Mouse (Mus musculus): ENCODE data around the gene Slc37a1.
A peak's percentile ranks its signal among the peaks of the same experiment; 100 is the strongest.
"Not testable (repeated sequence)": the region's sequence is repeated elsewhere in the genome, so short reads cannot be mapped to it uniquely, and the experiment has no call there.

Slc37a1 gene

DNA sequence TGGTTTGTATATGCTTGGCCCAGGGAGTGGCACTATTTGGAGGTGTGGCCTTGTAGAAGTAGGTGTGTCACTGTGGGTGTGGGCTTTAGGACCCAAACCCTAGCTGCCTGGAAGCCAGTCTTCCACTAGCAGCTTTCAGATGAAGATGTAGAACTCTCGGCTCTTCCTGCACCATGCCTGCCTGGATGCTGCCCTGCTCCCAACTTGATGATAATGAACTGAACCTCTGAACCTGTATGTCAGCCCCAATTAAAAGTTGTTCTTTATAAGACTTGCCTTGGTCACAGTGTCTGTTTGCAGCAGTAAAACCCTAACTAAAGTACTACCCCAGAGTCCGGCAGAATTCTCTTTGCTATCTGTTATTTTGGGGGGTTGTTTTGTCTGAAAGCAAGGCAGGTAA is 16.8 kb upstream of the Slc37a1 start:
- no peak for DNase-seq

DNA sequence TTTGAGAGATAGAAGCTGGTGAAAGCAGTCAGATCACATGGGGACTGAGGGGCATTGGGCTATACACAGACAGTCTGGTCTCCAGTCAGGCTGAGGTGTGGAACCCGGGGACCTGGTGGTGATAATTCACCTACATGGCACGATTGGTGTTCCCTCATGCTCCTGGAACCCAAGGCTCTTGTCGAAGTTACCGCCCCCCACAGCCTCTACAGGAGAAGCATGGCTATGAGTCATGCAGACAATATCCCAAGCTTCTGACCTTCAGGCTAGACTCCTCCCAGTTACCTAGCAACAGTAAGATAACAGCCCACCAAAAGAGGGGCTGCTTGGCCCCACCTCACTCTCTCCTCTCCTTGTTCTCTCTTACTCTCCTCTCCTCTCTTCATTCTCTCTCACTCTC is 16.3 kb upstream of the Slc37a1 start:
- no peak for DNase-seq

DNA sequence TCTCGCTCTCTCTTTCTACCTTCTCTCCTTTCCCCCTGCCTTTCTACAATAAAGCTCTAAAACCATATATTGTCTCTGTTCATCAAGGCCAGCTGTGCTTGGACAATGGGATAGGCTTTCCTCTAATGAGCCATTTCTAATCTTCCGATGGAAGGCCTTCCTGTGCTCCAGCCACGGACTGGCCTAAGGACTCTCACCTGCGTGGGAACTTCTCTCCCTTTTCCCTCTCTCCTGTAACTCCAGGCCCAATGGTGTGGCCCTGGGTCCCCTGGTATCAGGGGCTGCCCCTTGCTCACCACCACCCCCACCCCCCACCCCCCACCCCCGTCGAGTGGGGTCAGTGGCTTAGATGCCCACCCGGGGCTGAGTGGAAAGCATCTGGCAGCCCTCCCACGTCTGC is 15.9 kb upstream of the Slc37a1 start:
- DNase-seq, result not testable (repeated sequence)

DNA sequence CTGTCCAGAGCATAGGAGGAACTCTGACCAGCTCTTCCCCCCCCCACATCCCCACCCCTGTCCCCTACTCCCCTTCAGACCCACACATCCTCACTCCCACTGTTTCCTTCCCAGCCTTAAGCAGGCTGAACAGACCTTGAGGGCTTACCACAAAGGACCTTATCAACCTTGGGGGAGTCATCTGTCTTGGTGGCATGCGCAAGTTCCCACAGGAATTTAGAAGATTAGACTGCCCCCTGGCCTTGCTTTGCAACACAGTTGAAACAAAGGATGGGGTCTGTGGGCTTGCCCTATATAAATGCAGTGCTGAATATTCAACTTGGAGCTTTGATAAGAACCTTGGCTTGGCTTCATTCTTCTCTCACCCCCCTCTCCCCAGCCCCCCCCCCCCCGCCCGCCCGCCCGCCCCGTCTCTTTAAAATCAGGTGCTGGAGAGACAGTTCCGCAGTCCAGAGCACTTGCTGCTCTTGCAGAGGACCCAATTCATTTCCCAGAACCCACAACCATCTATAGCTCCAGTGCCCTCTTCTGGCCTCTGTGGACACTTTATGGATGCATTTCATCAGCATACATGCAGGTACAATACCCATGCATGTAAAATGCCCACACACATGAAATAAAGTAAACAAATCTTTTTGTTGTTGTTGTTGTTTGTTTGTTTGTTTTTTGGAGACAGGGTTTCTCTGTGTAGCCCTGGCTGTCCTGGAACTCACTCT is 15.3 kb upstream of the Slc37a1 start:
- no peak for DNase-seq

DNA sequence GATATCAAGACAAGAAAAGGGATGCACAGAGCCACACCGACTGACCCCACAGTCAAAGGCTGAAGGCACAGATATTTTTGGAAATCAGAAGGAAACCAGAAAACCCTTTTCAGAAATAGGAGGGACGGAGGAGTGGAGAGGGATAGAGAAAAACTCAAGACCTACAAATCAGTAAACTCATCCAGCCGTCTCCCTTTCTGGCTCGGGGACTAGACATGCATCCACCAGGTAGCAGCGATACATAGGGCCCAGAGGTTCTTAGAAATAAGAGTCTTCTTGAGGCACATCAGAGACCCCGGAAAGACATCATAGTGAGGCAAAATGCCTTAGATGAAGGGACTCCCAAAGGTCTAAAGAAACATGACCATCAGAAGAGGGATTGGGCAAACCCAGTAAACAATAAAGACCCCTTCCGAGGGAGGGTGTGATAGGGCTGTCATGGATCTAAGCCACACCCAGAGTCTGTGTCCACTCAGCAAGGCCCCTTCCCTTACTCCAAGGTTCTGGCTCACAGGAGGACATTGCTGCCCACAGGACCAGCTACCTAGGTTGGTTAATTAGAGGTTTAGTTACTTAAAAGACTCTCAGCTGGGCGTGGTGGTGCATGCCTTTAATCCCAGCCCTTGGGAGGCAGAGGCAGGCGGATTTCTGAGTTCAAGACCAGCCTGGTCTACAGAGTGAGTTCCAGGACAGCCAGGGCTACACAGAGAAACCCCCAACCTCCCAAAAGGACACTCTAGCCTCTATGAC is 14.0 kb upstream of the Slc37a1 start:
- no peak for DNase-seq

DNA sequence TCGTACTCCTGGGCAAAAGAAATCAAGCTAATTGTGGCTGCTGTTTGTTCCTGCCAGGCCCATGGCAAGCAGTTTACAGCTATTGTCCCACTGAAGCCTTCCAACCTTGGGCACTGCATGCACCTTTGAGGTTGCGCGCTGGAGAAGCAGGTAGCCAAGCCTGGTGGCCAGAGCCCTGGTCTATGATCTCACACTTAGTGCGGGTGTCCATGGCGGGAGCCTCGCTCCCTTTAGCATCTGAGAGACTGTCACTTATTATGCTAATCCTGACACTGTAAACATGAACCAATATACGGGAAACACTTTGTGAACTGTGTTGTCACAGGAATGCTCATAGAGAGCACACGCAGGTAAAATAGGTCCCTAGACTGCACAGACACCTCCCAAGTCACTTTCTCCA is 13.0 kb upstream of the Slc37a1 start:
- DNase-seq, result no peak

DNA sequence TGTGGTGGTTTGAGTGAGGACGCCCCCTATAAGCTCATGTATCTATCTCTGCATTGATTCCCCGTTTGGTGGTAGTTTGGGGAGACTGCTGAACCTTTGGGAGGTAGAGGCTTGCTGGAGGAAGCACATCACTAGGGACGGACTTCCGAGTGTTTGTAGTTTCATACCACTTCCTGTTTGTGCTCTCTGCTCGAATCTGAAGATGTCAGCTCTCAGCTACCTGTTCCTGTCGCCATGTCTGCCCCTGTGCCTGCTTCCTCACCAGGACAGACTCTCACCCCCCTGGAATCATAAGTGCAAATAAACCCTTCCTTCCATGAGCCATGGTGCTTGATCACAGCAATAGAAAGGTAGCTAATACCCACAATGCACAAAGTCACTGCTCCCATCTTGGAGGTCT is 11.4 kb upstream of the Slc37a1 start:
- DNase-seq, result peak; percentile 31 to 47

DNA sequence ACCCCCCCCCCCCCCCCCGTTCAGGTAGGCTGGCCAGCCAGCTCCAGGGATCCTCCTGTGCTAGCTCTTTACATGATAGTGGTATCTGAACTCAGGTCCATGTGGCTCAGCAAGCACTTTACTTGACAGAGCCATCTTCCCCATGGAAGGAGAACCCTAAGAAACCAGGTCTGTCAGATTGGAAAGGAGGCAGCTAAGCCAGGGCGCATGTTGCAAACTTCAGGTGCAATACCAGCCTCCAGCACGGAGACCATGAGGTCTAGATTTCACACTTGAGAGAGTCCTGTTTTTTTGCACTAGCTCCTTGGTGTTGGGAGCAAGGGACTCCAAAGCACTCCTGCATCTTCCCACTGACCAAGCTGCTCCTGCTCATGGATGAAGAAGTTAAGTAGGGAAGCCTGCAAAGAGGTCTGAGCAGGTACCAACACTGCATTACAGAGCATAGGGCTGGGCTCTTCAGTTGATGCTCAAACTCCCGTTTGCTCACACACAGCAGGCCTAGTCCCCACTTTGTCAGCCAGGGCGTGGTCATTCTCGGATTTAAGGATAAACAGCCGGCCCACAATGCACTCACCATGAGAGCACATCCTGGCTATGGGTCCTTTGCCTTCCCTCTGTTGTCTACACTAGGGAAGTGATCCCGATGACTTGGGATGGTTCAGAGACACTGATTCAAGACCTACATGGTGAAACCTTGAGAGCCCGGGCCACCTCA is 10.2 kb upstream of the Slc37a1 start:
- no peak for DNase-seq

DNA sequence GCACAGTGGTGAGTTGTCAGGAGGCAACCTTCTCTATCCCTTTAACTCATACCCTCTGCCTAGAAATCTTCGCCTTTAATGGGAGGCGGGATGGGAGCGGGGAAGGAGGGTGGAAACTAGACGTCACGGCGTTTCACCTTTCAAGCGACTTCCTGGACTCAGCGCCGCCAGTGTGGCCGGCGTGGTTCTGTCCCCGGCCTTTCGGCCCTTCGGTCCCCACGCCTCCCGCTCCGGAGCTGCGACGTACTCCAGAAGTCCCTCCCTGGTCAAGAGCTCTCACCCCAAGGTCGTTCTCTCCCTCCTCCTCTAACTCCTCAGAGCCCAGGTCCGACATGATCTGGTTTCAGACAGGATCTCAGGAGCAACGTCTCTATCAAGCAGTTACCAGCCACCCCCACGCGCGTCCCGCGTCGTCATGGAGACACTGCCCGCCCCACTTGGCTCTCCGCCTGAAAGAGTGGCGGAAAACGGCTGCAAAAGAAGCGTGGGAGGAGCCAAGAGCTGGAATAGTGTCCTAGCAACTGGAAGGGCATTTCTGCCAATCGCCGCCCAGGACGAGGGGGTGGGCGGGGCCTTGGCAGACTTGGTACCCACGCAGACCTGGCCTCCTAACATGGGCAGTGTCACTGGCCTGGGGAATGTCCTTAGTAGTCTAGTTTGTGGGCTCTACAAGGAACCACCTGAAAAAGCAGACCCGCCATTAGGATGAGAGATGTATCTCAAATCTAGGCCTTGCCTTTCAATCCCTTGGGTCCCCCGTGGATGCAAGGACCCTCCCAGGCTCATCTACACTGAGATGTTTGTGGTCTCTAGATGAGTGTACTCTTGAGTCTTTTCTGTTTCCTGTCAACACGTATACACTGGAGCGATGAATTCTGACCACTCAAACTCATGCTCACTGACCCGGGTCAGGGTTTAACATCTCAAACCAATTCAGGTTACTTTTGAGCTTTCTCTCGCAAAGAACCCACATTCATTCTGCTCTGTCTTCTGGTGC is 9.4 kb upstream of the Slc37a1 start, which contains the start of gene Rsph1:
Gene Rsph1 (minus strand): TSS at position 462 of the 997 bp plus-strand sequence.
- peak; percentile 95 to 97 for DNase-seq

DNA sequence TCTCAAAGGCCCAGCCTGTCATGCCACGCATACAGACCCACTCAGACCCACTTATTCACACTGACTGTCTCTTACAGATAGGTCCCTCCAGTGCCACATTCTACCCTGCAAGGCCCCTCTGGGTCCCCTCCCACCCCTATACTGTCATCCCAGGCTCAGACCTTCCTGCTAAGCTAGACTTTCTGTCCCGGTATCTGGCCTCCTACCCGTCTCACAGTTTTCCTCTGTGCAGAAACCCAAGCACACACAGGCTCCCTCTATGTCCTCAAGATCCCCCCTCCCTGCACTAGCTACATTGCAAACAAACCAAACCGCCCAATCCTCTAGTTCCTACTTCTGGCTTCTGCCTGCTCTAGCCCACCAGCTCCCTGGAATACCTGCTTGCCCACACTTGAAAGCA is 8.7 kb upstream of the Slc37a1 start:
- no peak for DNase-seq

DNA sequence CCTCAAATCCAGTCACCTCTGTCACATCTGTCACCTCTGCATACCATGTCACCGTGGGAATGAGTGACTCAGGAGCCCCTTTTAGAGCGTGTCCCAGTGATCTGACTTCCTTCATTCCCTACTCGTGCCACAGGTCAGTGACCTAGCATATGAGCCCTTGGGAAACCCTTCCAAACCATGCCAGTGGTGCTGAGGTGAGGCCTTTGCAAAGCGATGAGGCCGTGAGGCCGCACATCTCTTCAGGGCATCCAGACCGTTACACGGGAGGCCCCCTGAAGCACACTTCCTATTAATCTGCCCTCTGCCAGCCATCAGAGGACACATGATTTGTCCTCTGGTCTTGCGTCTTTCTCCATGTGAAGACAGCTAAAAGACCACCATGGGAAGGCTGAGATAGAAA is 7.1 kb upstream of the Slc37a1 start:
- no peak for DNase-seq

DNA sequence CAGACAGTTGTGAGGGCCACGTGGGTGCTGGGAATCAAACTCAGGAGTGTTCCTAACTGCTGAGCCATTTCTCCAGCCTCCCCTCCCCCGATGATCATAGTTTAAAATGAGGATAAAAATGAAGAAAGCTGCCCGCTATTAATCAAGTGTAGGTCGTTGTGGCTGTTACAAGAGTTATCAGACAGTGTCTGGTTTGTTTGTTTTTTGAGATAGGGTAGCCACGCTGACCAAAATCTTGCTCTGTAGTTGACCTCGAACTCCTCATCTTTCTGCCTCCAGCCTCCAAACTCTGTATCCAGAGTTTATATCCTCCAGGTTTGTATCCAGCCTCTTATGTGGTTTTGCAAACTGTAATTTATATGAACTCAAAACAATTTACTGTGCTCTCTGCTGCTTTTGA is 6.3 kb upstream of the Slc37a1 start:
- no peak for DNase-seq

DNA sequence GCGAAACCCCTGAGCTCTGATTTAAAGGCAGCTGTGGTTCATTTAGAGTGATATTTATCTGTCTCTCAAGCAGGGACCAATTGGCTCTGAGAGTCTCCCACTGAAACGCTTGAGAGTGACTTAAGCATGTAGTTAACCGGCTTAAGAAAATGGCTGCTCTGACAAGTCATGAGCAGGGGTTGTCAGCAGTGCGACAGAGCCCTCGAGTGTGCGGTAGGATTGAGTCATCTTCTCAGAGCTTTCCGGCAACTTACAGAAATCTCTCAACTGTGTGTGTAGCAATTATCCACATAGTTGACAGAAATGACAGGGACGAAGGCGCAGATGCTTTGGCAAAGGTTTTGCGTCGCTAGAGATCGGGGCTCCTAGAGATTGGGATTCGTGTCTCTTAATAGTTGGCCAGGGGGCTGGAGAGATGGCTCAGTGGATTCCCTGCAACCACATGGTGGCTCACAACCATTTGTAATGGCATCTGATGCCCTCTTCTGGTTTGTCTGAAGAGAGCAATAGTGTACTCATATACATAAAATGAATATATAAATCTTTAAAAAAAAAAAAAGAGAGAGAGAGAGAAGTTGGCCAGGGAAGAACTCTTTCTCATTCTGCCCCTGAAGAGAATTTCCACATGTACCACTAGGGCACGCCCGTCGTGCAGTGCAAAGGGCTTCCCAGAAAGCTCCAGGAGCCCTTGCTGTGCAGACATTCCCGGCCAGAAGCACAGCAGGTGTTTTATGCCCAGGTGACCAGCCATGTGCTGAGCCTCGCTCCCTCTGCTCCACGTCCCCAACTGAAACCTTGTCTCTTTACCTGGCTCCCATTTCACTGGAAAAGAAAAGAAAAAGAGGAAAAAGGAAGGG is 4.5 kb upstream of the Slc37a1 start:
- DNase-seq, result no peak

DNA sequence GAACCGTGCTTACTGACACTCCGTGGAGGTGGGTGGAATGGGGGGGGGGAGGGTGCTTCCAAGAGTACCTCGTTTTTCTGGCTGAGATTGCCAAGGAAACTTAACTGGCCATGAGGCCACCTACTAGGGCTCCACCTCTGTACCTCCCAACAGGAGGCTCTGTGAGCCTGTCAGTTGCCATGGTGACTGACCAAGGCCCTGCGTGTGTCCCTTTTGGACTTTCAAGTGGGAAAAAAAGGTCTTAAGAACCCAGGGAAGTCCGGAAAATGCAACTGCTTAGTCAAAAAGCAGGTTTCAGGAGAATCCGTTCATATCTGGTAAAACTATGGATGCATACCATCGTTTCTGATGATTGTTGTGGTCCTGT is 3.9 kb upstream of the Slc37a1 start:
- no peak for DNase-seq

DNA sequence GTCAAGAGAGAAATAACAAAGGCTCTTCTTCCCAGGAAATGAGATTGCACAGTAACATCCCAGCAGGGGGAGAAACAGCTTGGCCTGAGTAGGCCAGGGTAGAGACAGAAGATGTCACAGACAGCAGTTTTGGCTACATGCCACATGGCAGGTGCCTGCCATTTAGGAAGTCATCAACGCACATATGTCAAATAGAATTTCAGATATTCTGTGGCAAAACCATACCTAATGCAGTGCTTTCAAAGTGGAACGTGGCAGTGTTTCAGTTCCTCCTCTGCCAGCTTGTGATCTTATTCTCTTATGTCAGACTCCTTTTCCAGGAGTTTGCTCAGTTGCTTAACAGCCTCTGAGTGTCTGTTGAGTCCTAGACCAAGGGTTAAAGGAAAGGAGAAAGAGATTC is 725 bp upstream of the Slc37a1 start:
- DNase-seq, result no peak

DNA sequence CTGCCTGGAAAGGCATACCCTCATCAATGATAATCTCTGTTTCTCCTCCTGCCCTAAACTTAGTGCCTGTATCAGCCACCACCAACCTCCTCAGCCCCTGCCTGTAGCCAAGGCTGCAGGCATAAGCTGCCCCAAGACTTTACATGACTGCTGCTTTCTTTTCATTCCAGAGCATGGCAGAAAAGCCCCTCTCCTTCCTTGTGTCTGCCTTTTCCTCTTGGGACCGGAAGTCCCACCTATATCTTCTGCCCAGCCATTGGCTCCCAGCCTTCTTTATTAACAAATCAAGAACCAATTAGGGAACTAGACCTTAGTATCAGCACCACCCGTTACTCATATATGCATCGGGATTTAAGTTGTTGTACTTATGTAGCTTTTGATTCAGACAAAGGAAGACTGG is 624 bp downstream of the Slc37a1 start:
- DNase-seq, result no peak

DNA sequence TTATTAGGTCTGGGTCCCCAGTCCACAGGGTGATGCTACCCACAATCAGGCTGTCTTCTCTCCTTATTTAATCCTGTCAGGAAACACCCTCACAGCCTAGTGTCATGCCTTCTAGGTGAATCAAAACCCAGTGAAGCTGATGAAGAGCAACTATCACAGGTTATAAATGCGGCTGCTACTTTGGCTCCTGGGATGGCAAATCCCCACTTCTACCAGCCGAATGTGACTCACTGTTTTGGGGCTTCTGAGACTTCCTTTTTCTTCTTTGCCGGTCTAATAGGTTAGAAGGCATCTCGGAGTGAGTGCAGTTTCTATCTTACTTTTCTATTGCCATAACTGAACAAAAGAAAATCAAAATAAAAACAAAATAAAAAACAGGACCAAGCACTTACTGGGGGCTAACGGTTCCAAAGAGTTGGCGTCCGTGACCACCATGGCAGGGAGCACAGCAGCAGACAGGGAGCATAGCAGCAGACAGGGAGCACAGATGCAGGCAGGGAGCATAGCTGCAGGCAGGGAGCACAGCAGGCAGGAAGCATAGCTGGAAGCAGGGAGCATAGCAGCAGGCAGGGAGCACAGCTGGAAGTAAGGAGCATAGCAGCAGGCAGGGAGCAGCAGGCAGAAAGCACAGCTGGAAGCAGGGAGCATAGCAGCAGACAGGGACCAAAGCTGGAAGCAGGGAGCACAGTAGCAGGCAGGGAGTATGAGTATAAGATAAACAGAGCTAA is 2.6 kb downstream of the Slc37a1 start:
- DNase-seq, result no peak

DNA sequence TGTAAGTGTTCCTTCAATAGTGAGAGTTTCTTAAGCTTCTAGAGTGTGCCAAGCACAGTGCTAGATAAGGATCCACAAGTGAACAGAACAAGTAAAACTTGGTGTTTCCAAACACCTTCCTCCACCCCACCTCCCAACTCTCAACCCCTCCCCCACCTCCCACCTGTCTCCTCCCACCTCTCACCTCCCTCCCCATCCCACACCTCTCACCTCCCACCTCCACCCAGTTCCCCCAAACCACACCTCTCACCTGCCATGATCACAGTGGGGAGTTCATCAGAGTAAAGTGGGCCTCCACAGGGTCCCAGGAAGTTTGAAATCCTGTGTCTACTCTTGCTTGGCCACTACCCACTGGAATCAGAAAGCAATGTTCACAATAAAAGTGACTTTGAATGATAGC is 3.7 kb downstream of the Slc37a1 start:
- no peak for DNase-seq

DNA sequence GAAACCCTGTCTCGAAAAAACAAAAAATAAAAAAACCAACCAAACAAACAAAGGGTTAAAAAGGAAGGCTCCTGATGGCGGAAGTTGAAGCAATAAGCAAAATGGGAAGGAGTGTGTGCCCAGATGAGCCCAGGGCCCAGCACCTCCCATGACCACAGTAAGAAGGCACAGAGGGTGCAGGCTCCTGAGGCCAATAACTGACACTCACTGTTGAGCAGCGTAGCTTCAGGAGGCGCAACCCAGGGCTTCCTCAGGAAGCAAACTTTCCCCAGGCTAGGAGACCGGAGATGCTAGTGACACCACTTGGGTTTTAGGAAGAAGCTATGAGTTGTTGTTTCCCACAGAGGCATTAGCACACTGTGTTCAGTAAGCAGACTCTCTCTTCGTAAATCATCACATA is 4.3 kb downstream of the Slc37a1 start:
- DNase-seq, result no peak

DNA sequence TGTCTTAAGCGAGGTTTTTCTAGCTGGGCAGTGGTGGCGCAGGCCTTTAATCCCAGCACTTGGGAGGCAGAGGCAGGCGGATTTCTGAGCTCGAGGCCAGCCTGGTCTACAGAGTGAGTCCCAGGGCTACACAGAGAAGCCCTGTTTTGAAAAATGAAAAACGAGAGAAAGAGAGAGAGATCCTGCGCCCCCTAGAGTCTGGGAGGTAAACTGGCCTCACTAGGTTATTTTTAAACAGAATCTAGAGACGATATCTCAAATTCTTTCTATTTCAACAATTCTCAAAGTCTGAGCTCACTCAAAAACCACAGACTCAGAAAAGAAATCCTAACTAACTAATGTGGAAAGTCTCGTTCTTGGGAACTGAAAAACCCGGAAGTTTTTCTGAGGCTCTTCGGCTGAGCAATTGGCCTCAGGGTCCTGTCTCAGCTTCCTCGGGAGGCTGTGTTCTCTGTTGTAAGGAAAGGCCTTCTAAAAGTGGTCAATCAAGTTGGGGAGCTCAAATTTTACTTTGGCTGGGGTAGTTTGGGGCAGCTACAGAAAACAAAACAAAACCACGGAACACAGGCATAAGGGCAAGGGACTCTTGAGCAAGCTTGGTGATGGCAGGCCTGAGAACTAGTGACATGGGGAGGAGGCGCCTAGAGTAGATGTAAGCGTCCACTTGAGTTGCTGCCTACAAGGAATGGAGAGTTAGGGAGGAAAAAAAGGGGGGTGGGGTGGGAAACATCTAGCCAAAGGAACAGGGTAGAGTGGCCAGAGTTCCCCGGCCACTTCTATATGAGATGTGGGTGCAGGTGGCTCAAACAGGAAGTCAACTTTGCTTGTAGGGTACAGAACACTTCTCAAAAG is 8.0 kb downstream of the Slc37a1 start:
- DNase-seq, result peak; percentile 33 to 47
